Mouse (Mus musculus) G1E (cell line): ENCODE results near the gene Dnajc7.

Experiments used
- CTCF ChIP-seq: IDR thresholded peaks from 2 replicates; pipeline ENCODE4 v1.5.1; 2012; ENCODE audit warnings: low read depth, low read length, inconsistent platforms, mixed read lengths
- GATA1 ChIP-seq: IDR thresholded peaks from 2 replicates; pipeline ENCODE4 v1.6.1; 2012; ENCODE audit warnings: borderline replicate concordance, low read length, inconsistent platforms, mixed read lengths
- TAL1 ChIP-seq: conservative IDR thresholded peaks from 2 replicates; pipeline ENCODE4 v1.6.1; 2012; ENCODE audit warnings: low read depth, low read length, inconsistent platforms, mixed read lengths

DNA sequence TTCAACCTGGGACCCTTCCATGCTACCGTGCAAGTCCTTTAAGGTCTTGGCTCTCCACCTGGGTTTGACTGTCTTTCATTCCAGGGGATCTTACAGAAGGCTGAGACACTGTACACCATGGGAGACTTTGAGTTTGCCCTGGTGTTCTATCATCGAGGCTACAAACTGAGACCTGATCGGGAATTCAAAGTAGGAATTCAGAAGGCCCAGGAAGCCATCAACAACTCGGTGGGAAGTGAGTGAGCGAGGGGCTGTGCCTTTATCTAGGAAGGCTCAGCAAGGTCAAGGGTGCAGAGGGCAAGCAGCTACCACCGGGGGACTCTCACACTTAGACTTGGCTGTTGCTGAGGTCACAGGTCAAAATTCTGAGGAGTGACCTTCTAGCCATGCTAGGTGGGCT, 69.9 kb downstream of the Dnajc7 start:
- TF ChIP-seq CTCF (no peak), TAL1 (no peak), GATA1 (no peak)
